Mouse (Mus musculus) liver, postnatal 0 days (tissue): ENCODE measurements at regions not wholly inside any gene's neighbourhood (a gene's known extent, or its start where the extent isn't known, plus 50 kb on each side); places are given as distances from the start of the nearest gene placed in this dataset.
A peak's percentile ranks its signal among the peaks of the same experiment; 100 is the strongest.

Experiments used
- ATAC-seq: fragments of 200-750 bp; cut with Nextera tagmentation; 2 replicates; pipeline ENCODE4 v1.8.0; 2017; ENCODE audit warnings: mild to moderate bottlenecking, moderate library complexity
- DNase-seq: peaks from one replicate; pipeline ENCODE4 v3.0.0-alpha.2; 2016
- H3K27ac ChIP-seq: fragments of 300-500 bp; sonication (generic); 2 replicates; pipeline ENCODE4 v1.5.1; 2014; ENCODE audit warnings: antibody characterized with exemption, moderate library complexity, mild to moderate bottlenecking, low read depth
- H3K27me3 ChIP-seq: fragments of 300-500 bp; sonication (generic); 2 replicates; pipeline ENCODE4 v1.6.1; 2014; ENCODE audit warnings: low read length, control low read depth, mixed read lengths; ENCODE audit not compliant: insufficient read depth
- H3K36me3 ChIP-seq: fragments of 300-500 bp; sonication (generic); replicated peaks from 2 replicates; pipeline ENCODE4 v1.6.1; 2014; ENCODE audit warnings: mild to moderate bottlenecking, control low read depth, low read length, moderate library complexity, mixed read lengths; ENCODE audit not compliant: insufficient read depth
- H3K4me1 ChIP-seq: fragments of 300-500 bp; sonication (generic); 2 replicates; pipeline ENCODE4 v1.6.1; 2014; ENCODE audit warnings: antibody characterized with exemption, mild to moderate bottlenecking, control low read depth; ENCODE audit not compliant: insufficient read depth
- H3K4me2 ChIP-seq: fragments of 300-500 bp; sonication (generic); 2 replicates; pipeline ENCODE4 v1.6.1; 2014; ENCODE audit warnings: low read depth, mild to moderate bottlenecking, low read length, moderate library complexity, mixed read lengths
- H3K4me3 ChIP-seq: fragments of 300-500 bp; sonication (generic); 2 replicates; pipeline ENCODE4 v1.5.1; 2014; ENCODE audit warnings: low read depth, low read length
- H3K9ac ChIP-seq: fragments of 300-500 bp; sonication (generic); replicated peaks from 2 replicates; pipeline ENCODE4 v1.6.1; 2014; ENCODE audit warnings: mild to moderate bottlenecking, moderate library complexity
- H3K9me3 ChIP-seq: fragments of 300-500 bp; sonication (generic); 2 replicates; pipeline ENCODE4 v1.6.1; 2016; ENCODE audit warnings: mild to moderate bottlenecking, control low read depth, low read length, mixed read lengths
- CTCF ChIP-seq: sonication (generic); IDR thresholded peaks from 2 replicates; pipeline ENCODE4 v1.5.1; 2016; ENCODE audit warnings: antibody characterized with exemption, low read depth
- EP300 ChIP-seq: IDR thresholded peaks from 2 replicates; pipeline ENCODE4 v1.6.1; 2016; ENCODE audit warnings: antibody characterized with exemption, low read depth, mild to moderate bottlenecking
- WGBS: fragments of 180-500 bp; shearing (Covaris S2); extraction: QIAGEN DNeasy Blood & Tissue Kit; methylation state at CpG from one replicate; pipeline ENCODE4 v1.1.7; 2014; ENCODE audit not compliant: insufficient replicate concordance; 5-methylcytosine and 5-hydroxymethylcytosine counted together

DNA sequence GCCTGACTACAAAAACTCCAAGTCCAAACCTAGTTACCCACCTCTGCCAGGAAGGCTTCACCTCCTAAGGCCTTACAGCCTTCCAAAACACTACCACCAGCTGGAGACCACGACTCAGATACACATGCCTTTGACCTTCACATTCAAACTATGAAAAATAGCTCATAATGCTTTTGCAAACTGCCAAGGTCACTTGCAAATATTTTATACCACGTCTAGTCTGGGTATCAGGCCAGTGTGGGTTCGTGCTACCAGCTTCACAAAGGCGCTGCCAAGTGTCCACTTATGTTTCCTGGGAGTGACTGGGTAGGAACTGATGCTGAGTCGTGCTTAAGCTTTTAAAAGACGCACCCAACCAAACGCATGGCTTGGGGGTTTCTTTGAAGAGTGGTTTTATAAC is 69.5 kb upstream of the Zfp637 start:
- Histone ChIP-seq H3K27me3 (no peaks in the 10 kb centered on the region), H3K36me3 (no peaks in the 10 kb centered on the region), H3K9ac (no peak overlapping the region), H3K4me1 (no peaks in the 10 kb centered on the region), H3K27ac (no peak overlapping the region), H3K4me2 (no peak overlapping the region), H3K4me3 (no peak overlapping the region), H3K9me3 (no peaks in the 10 kb centered on the region)
- no peak for ATAC-seq
- TF ChIP-seq EP300 (no peak), CTCF (no peak)
- DNase-seq: no peak
- WGBS: 72% methylated on average over 7 of the region's 7 CpGs

DNA sequence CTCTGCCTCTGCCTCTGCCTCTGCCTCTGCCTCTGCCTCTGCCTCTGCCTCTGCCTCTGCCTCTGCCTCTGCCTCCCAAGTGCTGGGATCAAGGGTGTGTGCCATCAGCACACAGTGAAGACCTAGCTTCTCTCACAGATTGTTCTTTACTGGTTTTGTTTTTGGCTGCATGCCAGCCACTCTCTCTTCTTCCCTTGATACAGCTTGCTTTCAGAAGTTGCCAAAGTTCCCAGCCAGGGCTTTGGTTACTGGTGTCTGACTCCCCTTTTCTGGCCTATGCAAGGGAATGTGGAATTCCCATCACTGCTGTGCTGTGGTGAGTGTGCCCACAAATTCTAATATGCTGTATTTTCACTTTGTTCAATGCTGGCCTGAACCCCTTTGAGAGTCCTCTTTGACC is 68.6 kb upstream of the Zfp637 start:
- DNase-seq (no peak), ATAC-seq (no peak)
- no peak overlapping the region for H3K4me2 ChIP-seq
- H3K27me3 ChIP-seq: no peaks in the 10 kb centered on the region
- H3K9ac ChIP-seq: no peak overlapping the region
- H3K9me3 ChIP-seq: no peaks in the 10 kb centered on the region
- H3K4me3 ChIP-seq: no peak overlapping the region
- TF ChIP-seq EP300 (no peak), CTCF (no peak)
- no peak overlapping the region for H3K27ac ChIP-seq
- no peaks in the 10 kb centered on the region for H3K36me3 ChIP-seq
- no peaks in the 10 kb centered on the region for H3K4me1 ChIP-seq

DNA sequence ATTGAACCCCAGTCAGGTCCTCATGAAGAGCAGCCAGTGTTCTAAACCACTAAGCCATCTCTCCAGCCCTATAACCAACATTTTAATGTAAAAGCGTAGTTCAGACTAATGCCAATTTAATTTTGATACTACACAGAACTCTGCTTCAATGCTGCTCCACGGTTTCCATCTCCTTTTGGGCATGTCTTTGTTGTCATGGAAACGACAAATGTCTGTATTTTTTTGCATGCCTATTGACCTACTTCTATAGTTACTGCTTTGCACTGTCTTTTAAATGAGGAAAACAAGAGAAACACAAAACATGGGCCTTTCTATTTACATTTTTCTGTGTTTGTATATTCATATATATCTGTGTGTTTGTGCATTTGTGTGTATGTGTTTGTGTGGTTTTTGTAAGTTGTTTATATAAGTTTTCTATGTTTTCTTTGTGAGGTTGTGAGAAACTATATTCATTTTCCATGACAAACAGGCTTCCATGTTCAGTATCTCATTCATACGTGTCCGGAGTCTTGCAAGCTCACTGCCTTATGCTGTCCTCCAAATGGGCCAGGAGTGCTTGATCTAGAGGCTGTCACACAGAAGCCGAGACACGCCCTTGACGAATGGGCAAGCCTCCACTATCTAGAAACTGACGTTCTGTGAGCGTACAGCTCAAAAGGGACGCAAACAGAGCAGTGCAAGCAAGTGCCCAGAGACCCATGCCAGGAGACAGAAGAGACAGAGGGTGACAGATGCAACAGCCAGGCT is 65.5 kb upstream of the Zfp637 start:
- Histone ChIP-seq H3K4me2 (no peak overlapping the region), H3K27me3 (no peaks in the 10 kb centered on the region), H3K4me1 (peaks cover 9% of the 10 kb centered on the region), H3K36me3 (no peaks in the 10 kb centered on the region), H3K27ac (no peak overlapping the region), H3K9me3 (no peaks in the 10 kb centered on the region), H3K4me3 (no peak overlapping the region), H3K9ac (no peak overlapping the region)
- DNase-seq (no peak), ATAC-seq (no peak)
- TF ChIP-seq CTCF (no peak), EP300 (no peak)
- WGBS: 70% methylated on average over 11 of the region's 11 CpGs

DNA sequence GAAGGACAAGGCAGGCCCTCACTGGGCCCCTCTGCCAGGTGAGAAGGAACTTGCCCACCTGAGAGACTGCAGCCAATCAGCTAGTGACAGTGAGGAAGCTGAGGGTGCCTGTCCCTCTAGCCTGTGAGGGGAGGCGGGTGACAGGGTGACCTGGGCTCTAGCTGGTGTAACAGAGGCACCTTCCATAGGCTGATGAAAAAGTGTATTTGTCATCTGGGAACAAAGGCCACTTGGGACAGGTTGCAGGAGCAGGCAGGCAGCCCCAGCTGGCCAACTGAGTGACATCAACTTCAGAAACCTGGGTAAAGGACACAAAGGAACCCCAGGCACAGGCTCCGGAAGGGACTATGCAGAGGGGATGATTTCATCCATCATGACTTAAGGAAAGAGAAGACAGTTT is 63.0 kb upstream of the Zfp637 start:
- no peak overlapping the region for H3K4me2 ChIP-seq
- peak overlapping the region; percentile 44; the same call in 1 of the 2 replicates for H3K27ac ChIP-seq
- H3K4me3 ChIP-seq: no peak overlapping the region
- no peaks in the 10 kb centered on the region for H3K27me3 ChIP-seq
- ATAC-seq (peak; percentile 97), DNase-seq (peak; percentile 35)
- H3K9ac ChIP-seq: no peak overlapping the region
- no peak for TF ChIP-seq CTCF
- TF ChIP-seq EP300: no peak
- peaks cover 9% of the 10 kb centered on the region for H3K4me1 ChIP-seq
- no peaks in the 10 kb centered on the region for H3K36me3 ChIP-seq
- 29% methylated on average over 2 of the region's 2 CpGs for WGBS
- no peaks in the 10 kb centered on the region for H3K9me3 ChIP-seq

DNA sequence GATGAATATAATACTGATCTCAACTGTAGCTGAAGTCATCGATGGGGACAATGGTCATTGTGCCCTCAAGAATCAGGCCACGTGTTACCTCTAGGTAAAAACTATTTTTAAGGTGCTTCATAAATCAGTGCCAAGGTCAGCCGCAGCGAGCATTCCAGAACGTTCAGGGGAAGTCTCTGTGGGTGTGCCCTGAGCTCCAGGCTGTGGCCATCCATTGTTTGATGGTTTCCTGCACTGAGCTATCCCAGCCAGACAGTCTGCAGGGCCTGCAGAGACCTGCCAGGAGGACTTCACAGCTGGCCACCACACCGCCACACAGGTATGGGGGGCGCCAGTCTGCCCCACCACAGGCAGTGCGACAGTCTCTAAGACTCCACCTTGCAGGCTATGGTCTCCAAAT is 62.5 kb upstream of the Zfp637 start:
- Histone ChIP-seq H3K4me1 (peaks cover 9% of the 10 kb centered on the region), H3K36me3 (no peaks in the 10 kb centered on the region), H3K4me2 (no peak overlapping the region), H3K9me3 (no peaks in the 10 kb centered on the region), H3K4me3 (no peak overlapping the region), H3K9ac (no peak overlapping the region), H3K27me3 (no peaks in the 10 kb centered on the region), H3K27ac (no peak overlapping the region)
- ATAC-seq: no peak
- DNase-seq: no peak
- WGBS: 42% methylated on average over 8 of the region's 8 CpGs
- no peak for TF ChIP-seq CTCF
- no peak for TF ChIP-seq EP300

DNA sequence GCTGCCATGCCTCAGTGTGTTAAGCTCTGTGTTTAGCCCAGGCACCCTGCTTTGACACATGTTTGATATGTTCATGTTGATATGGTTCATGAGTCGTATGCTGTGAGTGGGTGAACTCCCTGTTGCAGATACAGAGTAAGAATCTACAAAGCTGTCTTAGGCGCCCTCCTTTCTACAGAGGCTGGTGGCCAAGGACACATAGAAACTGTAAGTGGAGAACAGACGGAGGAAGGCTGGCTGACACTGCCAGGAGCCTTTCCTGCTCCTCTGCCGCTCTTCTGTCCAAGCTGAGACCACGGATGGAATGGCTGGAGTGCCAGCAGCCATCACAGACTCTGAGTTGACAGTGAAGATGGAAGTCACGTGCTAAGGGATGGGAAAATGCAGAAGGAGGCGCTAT is 62.0 kb upstream of the Zfp637 start:
- no peaks in the 10 kb centered on the region for H3K9me3 ChIP-seq
- no peak for ATAC-seq
- WGBS: 68% methylated on average over 7 of the region's 7 CpGs

More for the DNA sequence above, 62.0 kb upstream of the Zfp637 start:
- Histone ChIP-seq H3K36me3 (no peaks in the 10 kb centered on the region), H3K27ac (no peak overlapping the region), H3K9ac (no peak overlapping the region), H3K27me3 (no peaks in the 10 kb centered on the region), H3K4me2 (no peak overlapping the region), H3K4me1 (peaks cover 9% of the 10 kb centered on the region), H3K4me3 (no peak overlapping the region)
- DNase-seq: no peak
- TF ChIP-seq EP300: no peak
- no peak for TF ChIP-seq CTCF
